Mouse (Mus musculus): ENCODE data around the gene Ank2. TPM values are rescaled to one million over a fixed set of nuclear protein-coding genes. Genes with fewer than 3 reads are reported as not detected.
A peak's percentile ranks its signal among the peaks of the same experiment; 100 is the strongest.

The Ank2 gene
- total RNA-seq, 2 experiments from 2014 or later, result 0.73 TPM; not detected in 1

- ATAC-seq (replicated peaks; ENCODE audit: poor library complexity, severe bottlenecking), result no peak
Measured at GRCm38 (mm10) chr3:127257279-127257925, 241.7 kb downstream of the Ank2 start.

GRCm38 (mm10) chr3:127256681-127257080 lies 242.5 kb downstream of the Ank2 start:
- ATAC-seq (replicated peaks; ENCODE audit: poor library complexity, severe bottlenecking), result no peak

GRCm38 (mm10) chr3:127250930-127251329 lies 248.2 kb downstream of the Ank2 start:
- no peak for ATAC-seq (replicated peaks; ENCODE audit: poor library complexity, severe bottlenecking)

- no peak for ATAC-seq (replicated peaks; ENCODE audit: poor library complexity, severe bottlenecking)
Measured at GRCm38 (mm10) chr3:127248611-127249010, 250.5 kb downstream of the Ank2 start.

GRCm38 (mm10) chr3:127246989-127247708 lies 252.0 kb downstream of the Ank2 start:
- ATAC-seq (replicated peaks; ENCODE audit: poor library complexity, severe bottlenecking), result no peak

GRCm38 (mm10) chr3:127243928-127244642 lies 255.1 kb downstream of the Ank2 start:
- ATAC-seq (replicated peaks; ENCODE audit: poor library complexity, severe bottlenecking), result no peak

- ATAC-seq (replicated peaks; ENCODE audit: poor library complexity, severe bottlenecking), result no peak
Measured at GRCm38 (mm10) chr3:127242234-127242810, 256.8 kb downstream of the Ank2 start.

- ATAC-seq (replicated peaks; ENCODE audit: poor library complexity, severe bottlenecking), result no peak
Measured at GRCm38 (mm10) chr3:127235271-127235670, 263.9 kb downstream of the Ank2 start.

- 0 out of 2 replicates have a peak, but pooled peaks have one; percentile 44 for ATAC-seq (replicated peaks; ENCODE audit: poor library complexity, severe bottlenecking)
Measured at GRCm38 (mm10) chr3:127225799-127226730, 273.1 kb downstream of the Ank2 start.

- ATAC-seq (replicated peaks; ENCODE audit: poor library complexity, severe bottlenecking), result no peak
Measured at GRCm38 (mm10) chr3:127225167-127225798, 273.9 kb downstream of the Ank2 start.

- no peak for ATAC-seq (replicated peaks; ENCODE audit: poor library complexity, severe bottlenecking)
Measured at GRCm38 (mm10) chr3:127224315-127225166, 274.6 kb downstream of the Ank2 start.

GRCm38 (mm10) chr3:127222086-127222485 lies 277.1 kb downstream of the Ank2 start:
- ATAC-seq (replicated peaks; ENCODE audit: poor library complexity, severe bottlenecking), result no peak

GRCm38 (mm10) chr3:127220859-127221258 lies 278.3 kb downstream of the Ank2 start:
- ATAC-seq (replicated peaks; ENCODE audit: poor library complexity, severe bottlenecking), result no peak

- ATAC-seq (replicated peaks; ENCODE audit: poor library complexity, severe bottlenecking), result no peak
Measured at GRCm38 (mm10) chr3:127213534-127213933, 285.6 kb downstream of the Ank2 start.

GRCm38 (mm10) chr3:127211119-127211518 lies 288.0 kb downstream of the Ank2 start:
- no peak for ATAC-seq (replicated peaks; ENCODE audit: poor library complexity, severe bottlenecking)

GRCm38 (mm10) chr3:127210552-127210951 lies 288.6 kb downstream of the Ank2 start:
- ATAC-seq (replicated peaks; ENCODE audit: poor library complexity, severe bottlenecking), result no peak

- ATAC-seq (replicated peaks; ENCODE audit: poor library complexity, severe bottlenecking), result no peak
Measured at GRCm38 (mm10) chr3:127208871-127209270, 290.3 kb downstream of the Ank2 start.

- ATAC-seq (replicated peaks; ENCODE audit: poor library complexity, severe bottlenecking), result no peak
Measured at GRCm38 (mm10) chr3:127205883-127206434, 293.2 kb downstream of the Ank2 start.
